ENCODE assay signal across 12 mouse cellular contexts in genomic region chr1:167448088-167448487, GRCm38 (mm10). TPM values are rescaled to one million over a fixed set of nuclear protein-coding genes. Genes with fewer than 3 reads are reported as not detected.
DNase-seq lines count a peak whose midpoint lies in the region; ATAC-seq lines count a peak whose summit lies in the region.
"Had no signal": no experiment of that assay in that cellular context is flagged by ENCODE, and none has a peak within 500 bp of the region (broad histone marks: within the 10 kb centered on the region; RNA-seq: fewer than 3 reads in every experiment).

No protein-coding gene starts in this region.

- no peak for DNase-seq in forebrain, embryonic 10.5 days (ENCODE audit: extremely low spot score, low spot score)
- DNase-seq in kidney, adult 9 months, result peak; percentile 27
- no peak for DNase-seq in kidney, postnatal 25 days
- peak; percentile 45 for DNase-seq in ES-CJ7 (ENCODE audit: low read depth, low spot score)
- DNase-seq in embryo, embryonic 9.5 days (ENCODE audit: extremely low spot score), result peak; percentile 1
- DNase-seq in right cerebral cortex, postnatal 14 days, result no peak
- no peak for DNase-seq in thymus, postnatal 25 days

- no peak for ATAC-seq in forebrain, embryonic 13.5 days
- ATAC-seq: CD4-positive, CD25-positive, alpha-beta regulatory T cell, adult 4 months; inflammation-experienced regulatory T-cells, adult 6 months had no signal

- H3K4me3 ChIP-seq in forebrain, embryonic 13.5 days, result no peak overlapping the region
- no peak overlapping the region for H3K4me3 ChIP-seq in forebrain, embryonic 10.5 days

- H3K4me1 ChIP-seq in forebrain, embryonic 13.5 days, result peaks cover 2% of the 10 kb centered on the region; the same call in 1 of the 2 replicates
- peaks cover 10% of the 10 kb centered on the region; the same call in 1 of the 2 replicates for H3K4me1 ChIP-seq in forebrain, embryonic 10.5 days

- H3K36me3 ChIP-seq in forebrain, embryonic 13.5 days (ENCODE audit: poor library complexity, severe bottlenecking), result no peaks in the 10 kb centered on the region
- H3K36me3 ChIP-seq in forebrain, embryonic 10.5 days (replicated peaks), result no peaks in the 10 kb centered on the region

- H3K27me3 ChIP-seq in forebrain, embryonic 13.5 days, result no peaks in the 10 kb centered on the region
- H3K27me3 ChIP-seq in forebrain, embryonic 10.5 days (ENCODE audit: poor library complexity, severe bottlenecking), result no peaks in the 10 kb centered on the region

- H3K27ac ChIP-seq in forebrain, embryonic 13.5 days, result peak overlapping the region; percentile 65
- H3K27ac ChIP-seq in forebrain, embryonic 10.5 days, result no peak overlapping the region

- 63% methylated on average over 6 of the region's 6 CpGs for WGBS in forebrain, embryonic 13.5 days
- WGBS in forebrain, embryonic 10.5 days, result 61% methylated on average over 6 of the region's 6 CpGs

- no peaks in the 10 kb centered on the region for H3K9me3 ChIP-seq in forebrain, embryonic 13.5 days (replicated peaks)
- H3K9me3 ChIP-seq in forebrain, embryonic 10.5 days, result no peaks in the 10 kb centered on the region

- no peak overlapping the region for H3K9ac ChIP-seq in forebrain, embryonic 13.5 days

- no peak overlapping the region for H3K4me2 ChIP-seq in forebrain, embryonic 13.5 days

RNA-seq across cellular contexts. Expression of gene Lrrc52, which starts 18.5 kb away (rescaled TPM):
- polyA plus RNA-seq in forebrain, embryonic 13.5 days (2015; fragmentation: Nextera tagmentation; extraction: Ambion mirVana), result not detected in 2 replicates
- not detected in 2 replicates for polyA plus RNA-seq in forebrain, embryonic 10.5 days (2016; fragmentation: Nextera tagmentation; extraction: Ambion mirVana)
- polyA plus RNA-seq: CD4-positive, CD25-positive, alpha-beta regulatory T cell, adult 4 months; inflammation-experienced regulatory T-cells, adult 6 months; limb, embryonic 14.5 days; spleen, adult 2 months had no signal

RNA-seq across cellular contexts. Expression of gene Mgst3, which starts 54.4 kb away (rescaled TPM):
- polyA plus RNA-seq in forebrain, embryonic 13.5 days (2015; fragmentation: Nextera tagmentation; extraction: Ambion mirVana), result 59.2 and 59.3 TPM in 2 replicates
- 55.6 and 60.3 TPM in 2 replicates for polyA plus RNA-seq in forebrain, embryonic 10.5 days (2016; fragmentation: Nextera tagmentation; extraction: Ambion mirVana)

Comparison
In these comparisons a context has a peak if more than half of its experiments do, and no peak if none do; other contexts are left out.
1. DNase-seq: peak in kidney, adult 9 months (single experiment), ES-CJ7 (single experiment) and embryo, embryonic 9.5 days (single experiment); none in forebrain, embryonic 10.5 days (single experiment), kidney, postnatal 25 days (0 of 2), right cerebral cortex, postnatal 14 days (single experiment) and thymus, postnatal 25 days (single experiment).